Mouse (Mus musculus) ES-E14 (cell line): ENCODE data around the gene Uqcrfs1. TPM values are rescaled to one million over a fixed set of nuclear protein-coding genes. Genes with fewer than 3 reads are reported as not detected.

Experiments
- DNase-seq: peaks from one replicate; pipeline ENCODE4 v3.0.0-alpha.2; 2013; ENCODE audit warnings: low read depth, low spot score
- H3K27ac ChIP-seq: 2 replicates; pipeline ENCODE4 v1.5.1; 2012; ENCODE audit warnings: low read depth, mild to moderate bottlenecking, low read length, moderate library complexity, mixed read lengths; ENCODE audit not compliant: poor library complexity, insufficient read depth, severe bottlenecking
- H3K36me3 ChIP-seq: 2 replicates; pipeline ENCODE4 v1.6.1; 2012; ENCODE audit warnings: mild to moderate bottlenecking, low read length, moderate library complexity, mixed read lengths; ENCODE audit not compliant: control insufficient read depth, poor library complexity, insufficient read depth, severe bottlenecking
- H3K4me1 ChIP-seq, 2 experiments: fragments of 150-350 bp in 1 of 2; sonication (generic) in 1 of 2; 2 replicates each; pipeline ENCODE4 v1.6.1; 2012; ENCODE audit warnings: low read length in 2 of 2, mild to moderate bottlenecking in 1 of 2, mixed read lengths in 1 of 2; ENCODE audit not compliant: control insufficient read depth in 2 of 2, insufficient read depth in 2 of 2, poor library complexity in 1 of 2
- H3K4me3 ChIP-seq, 2 experiments: fragments of 150-350 bp in 1 of 2; sonication (generic) in 1 of 2; 2 replicates each; pipeline ENCODE4 v1.5.1; 2012; ENCODE audit warnings: low read length in 2 of 2, low read depth in 1 of 2, mild to moderate bottlenecking in 1 of 2, mixed read lengths in 1 of 2; ENCODE audit not compliant: insufficient read depth in 1 of 2, poor library complexity in 1 of 2, severe bottlenecking in 1 of 2
- H3K9ac ChIP-seq: 2 replicates; pipeline ENCODE4 v1.6.1; 2012; ENCODE audit warnings: low read depth, mild to moderate bottlenecking, low read length, mixed read lengths; ENCODE audit not compliant: poor library complexity, insufficient read depth, severe bottlenecking
- H3K9me3 ChIP-seq: fragments of 150-350 bp; sonication (generic); 2 replicates; pipeline ENCODE4 v1.6.1; 2012; ENCODE audit warnings: low read depth, mild to moderate bottlenecking, low read length; ENCODE audit not compliant: control insufficient read depth, insufficient read depth
- CHD2 ChIP-seq: IDR thresholded peaks from 2 replicates; pipeline ENCODE4 v1.6.1; 2014; ENCODE audit warnings: mild to moderate bottlenecking, low read depth, low read length, inconsistent platforms
- HCFC1 ChIP-seq: IDR thresholded peaks from 2 replicates; pipeline ENCODE4 v1.6.1; 2012; ENCODE audit warnings: low read length, inconsistent platforms, borderline replicate concordance; ENCODE audit not compliant: insufficient read depth
- MAFK ChIP-seq: IDR thresholded peaks from 2 replicates; pipeline ENCODE4 v1.6.1; 2014; ENCODE audit warnings: mild to moderate bottlenecking, low read depth, low read length, inconsistent platforms; ENCODE audit not compliant: insufficient read depth
- ZC3H11A ChIP-seq: IDR thresholded peaks from 2 replicates; pipeline ENCODE4 v1.6.1; 2012; ENCODE audit warnings: low read depth, mild to moderate bottlenecking, inconsistent platforms, low read length, borderline replicate concordance
- ZNF384 ChIP-seq: IDR thresholded peaks from 2 replicates; pipeline ENCODE4 v1.6.1; 2012; ENCODE audit warnings: low read depth, low read length, inconsistent platforms
- in situ Hi-C, 2 experiments: fragments of 600-800 bp; cut with MboI; formaldehyde crosslinking; loops; one replicate each; pipeline ENCODE4 v1.15.1; 2025; ENCODE audit warnings: low sequenced_read_pairs in 2 of 2, inconsistent platforms in 1 of 2; ENCODE audit not compliant: unreplicated experiment in 2 of 2
- total RNA-seq: library from RNA; depleted of rRNA; stranded (reverse); fragments of 300-350 nt; gene quantifications from 2 replicates; pipeline ENCODE4 v1.2.3, GENCODE M21; 2012; rRNA removed

Gene Uqcrfs1
- 73.5 and 104 TPM in 2 replicates for total RNA-seq

DNA sequence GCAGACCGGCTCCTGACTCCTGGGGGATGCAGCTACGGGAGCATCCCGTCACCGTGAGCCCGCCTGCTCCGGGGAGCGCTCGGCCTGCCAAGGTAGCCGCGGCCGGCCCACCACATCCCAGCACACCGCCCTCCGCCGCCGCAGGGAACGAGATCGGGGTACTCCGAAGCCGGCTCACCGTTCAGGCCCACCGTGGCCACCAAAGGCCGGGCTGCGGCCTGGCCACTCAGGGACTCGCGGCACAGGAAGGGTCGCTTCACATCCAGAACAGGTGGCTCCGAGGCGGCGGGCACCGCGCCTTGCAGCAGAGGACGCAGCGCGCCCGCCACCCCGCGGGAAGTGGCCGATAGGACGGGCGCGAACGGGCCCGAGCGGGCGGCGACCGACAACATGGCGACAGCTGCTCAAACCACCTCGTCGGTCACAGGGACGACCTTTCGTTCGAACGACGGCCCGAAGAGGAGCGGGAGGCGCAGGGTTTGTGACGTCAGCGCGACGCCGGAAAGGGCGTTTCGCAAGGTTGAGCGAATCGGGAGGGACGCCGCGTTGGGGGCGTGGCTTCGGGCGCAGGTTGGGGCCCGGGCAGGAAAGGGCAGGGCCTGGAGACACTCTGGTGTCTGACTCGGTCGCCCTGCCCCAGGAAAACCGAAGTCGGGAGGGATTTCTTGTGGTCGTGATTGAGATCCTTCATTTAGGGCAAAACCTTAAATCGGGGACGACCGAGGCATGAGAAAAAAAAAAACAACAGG, at the start of gene Uqcrfs1:
TSS of gene Uqcrfs1 (minus strand) at position 507 of the 749 bp plus-strand sequence.
- in situ Hi-C loops: loop anchor here in 1 of 2 experiments (25.0 kb wide), 2 partner anchors 283 to 458 kb away; no protein-coding TSS in a partner anchor
- H3K4me1 ChIP-seq: peaks cover 0 to 2% of the 10 kb centered on the region in 2 experiments; a peak in 1 of 4 replicates
- peaks cover 7% of the 10 kb centered on the region for H3K36me3 ChIP-seq
- peak within 1 kb of the TSS; percentile 45; the same call in 1 of the 2 replicates for H3K27ac ChIP-seq
- no peaks in the 10 kb centered on the region for H3K9me3 ChIP-seq
- peak; percentile 92 for DNase-seq
- TF ChIP-seq ZC3H11A (no peak), CHD2 (no peak), HCFC1 (peak; percentile 69; the same call in 1 of the 2 replicates), MAFK (no peak), ZNF384 (no peak)
- H3K9ac ChIP-seq: peak within 1 kb of the TSS; percentile 99
- H3K4me3 ChIP-seq: peak within 1 kb of the TSS; percentile 92 to 97

DNA sequence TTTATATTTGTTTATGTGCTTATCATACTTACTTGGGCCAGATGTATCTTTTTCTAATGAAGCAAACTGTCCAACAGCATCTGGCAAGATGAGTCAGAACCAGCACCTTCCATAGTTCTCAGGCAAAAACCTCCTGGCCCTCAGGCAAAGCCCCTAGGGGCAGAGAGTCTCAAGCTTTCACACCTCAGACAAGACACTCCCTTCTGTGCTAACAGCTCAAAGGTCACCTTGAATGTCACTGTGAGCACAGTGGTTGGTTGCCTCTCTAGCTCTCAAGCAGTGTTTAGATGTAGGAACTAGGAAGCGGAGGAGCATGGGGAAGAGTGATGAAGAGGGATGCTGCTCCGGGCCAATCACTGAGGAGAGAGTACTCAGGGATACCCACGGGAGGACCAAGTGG, 40.6 kb upstream of the Uqcrfs1 start:
- DNase-seq: peak; percentile 19
- Histone ChIP-seq H3K36me3 (no peaks in the 10 kb centered on the region), H3K27ac (no peak overlapping the region), H3K9me3 (no peaks in the 10 kb centered on the region), H3K4me3 (no peak overlapping the region), H3K4me1 (no peaks in the 10 kb centered on the region), H3K9ac (no peak overlapping the region)
- TF ChIP-seq ZNF384: no peak
- TF ChIP-seq ZC3H11A: no peak
- TF ChIP-seq CHD2: no peak
- TF ChIP-seq MAFK: no peak
- TF ChIP-seq HCFC1: no peak
- in situ Hi-C loops: no loop called here

DNA sequence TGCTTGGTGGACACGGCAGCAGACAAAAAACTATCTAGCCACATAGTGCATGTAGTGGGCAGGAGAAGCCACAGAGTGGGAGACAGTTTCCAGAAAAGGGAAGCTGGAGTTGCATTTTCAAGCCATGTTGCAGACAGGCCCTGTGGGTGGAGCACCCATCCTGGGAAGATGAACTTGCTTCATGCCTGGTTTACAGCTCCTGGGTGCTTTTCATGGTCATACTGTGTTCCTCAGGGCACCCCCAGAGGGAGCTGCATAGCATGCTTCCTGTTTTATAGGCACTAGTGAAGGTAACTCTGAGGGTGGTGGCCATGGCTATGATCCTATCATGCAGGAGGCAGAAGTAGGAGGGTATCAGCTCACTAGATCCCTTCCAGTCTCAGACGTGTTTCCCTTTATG, 37.4 kb upstream of the Uqcrfs1 start:
- in situ Hi-C loops: no loop called here
- no peaks in the 10 kb centered on the region for H3K4me1 ChIP-seq
- no peak overlapping the region for H3K27ac ChIP-seq
- no peak for DNase-seq
- H3K9ac ChIP-seq: no peak overlapping the region
- no peaks in the 10 kb centered on the region for H3K36me3 ChIP-seq
- TF ChIP-seq HCFC1: no peak
- no peak for TF ChIP-seq ZC3H11A
- TF ChIP-seq ZNF384: no peak
- no peak overlapping the region for H3K4me3 ChIP-seq
- H3K9me3 ChIP-seq: no peaks in the 10 kb centered on the region

DNA sequence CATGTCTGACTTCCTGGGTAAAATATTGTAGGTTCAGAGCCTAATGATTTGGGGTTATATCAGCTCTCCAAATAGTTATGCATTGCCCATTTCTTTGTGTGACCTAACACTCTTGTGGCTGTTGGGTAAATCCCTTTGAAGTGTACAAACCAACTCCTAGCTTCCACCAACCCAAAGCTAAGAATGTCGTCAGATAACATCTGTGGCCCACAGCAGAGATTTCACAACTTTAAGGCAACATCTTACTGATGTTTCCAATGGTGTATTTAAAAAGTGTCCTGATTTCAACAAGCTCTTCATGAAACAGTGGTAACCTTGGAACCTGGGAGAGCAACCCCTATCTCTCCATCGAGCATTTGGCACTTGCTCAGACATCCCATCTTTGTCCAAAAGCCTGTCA, 33.6 kb upstream of the Uqcrfs1 start:
- no peaks in the 10 kb centered on the region for H3K36me3 ChIP-seq
- no peak overlapping the region for H3K9ac ChIP-seq
- H3K27ac ChIP-seq: no peak overlapping the region
- H3K4me3 ChIP-seq: no peak overlapping the region
- in situ Hi-C loops: no loop called here
- no peak for DNase-seq
- TF ChIP-seq HCFC1 (no peak), ZC3H11A (no peak), MAFK (no peak), ZNF384 (no peak), CHD2 (no peak)
- H3K4me1 ChIP-seq: no peaks in the 10 kb centered on the region
- H3K9me3 ChIP-seq: no peaks in the 10 kb centered on the region

DNA sequence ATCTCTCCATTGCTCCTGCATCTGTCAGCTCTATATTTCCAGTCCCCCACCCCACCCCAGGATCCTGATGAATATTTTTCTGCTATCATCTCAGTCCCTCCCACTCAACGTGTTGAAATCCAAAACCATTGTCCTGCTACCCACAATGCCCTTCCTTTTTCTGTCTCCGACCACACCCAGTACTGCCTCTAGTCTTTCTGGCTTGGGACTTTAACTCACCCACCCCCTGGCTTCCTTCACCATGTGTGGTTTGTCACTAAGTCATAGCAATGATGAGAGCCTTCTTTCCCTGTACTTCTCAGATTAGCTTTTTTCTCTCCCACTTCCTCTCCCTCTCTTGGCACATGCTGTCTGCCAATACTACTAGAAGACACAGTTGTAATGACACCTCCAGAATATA, 31.7 kb upstream of the Uqcrfs1 start:
- no peaks in the 10 kb centered on the region for H3K4me1 ChIP-seq
- no peaks in the 10 kb centered on the region for H3K36me3 ChIP-seq
- H3K27ac ChIP-seq: no peak overlapping the region
- TF ChIP-seq ZNF384 (no peak), CHD2 (no peak), MAFK (no peak), HCFC1 (no peak), ZC3H11A (no peak)
- DNase-seq: no peak
- no peak overlapping the region for H3K4me3 ChIP-seq
- no peaks in the 10 kb centered on the region for H3K9me3 ChIP-seq
- H3K9ac ChIP-seq: no peak overlapping the region
- in situ Hi-C loops: no loop called here
